Mouse (Mus musculus): ENCODE results near the gene Tmem143. TPM values are rescaled to one million over a fixed set of nuclear protein-coding genes. Genes with fewer than 3 reads are reported as not detected.

The Tmem143 gene
- 138 and 156 TPM in 2 replicates for polyA plus RNA-seq (2012; rRNA removed; ENCODE audit: low replicate concordance)

DNA sequence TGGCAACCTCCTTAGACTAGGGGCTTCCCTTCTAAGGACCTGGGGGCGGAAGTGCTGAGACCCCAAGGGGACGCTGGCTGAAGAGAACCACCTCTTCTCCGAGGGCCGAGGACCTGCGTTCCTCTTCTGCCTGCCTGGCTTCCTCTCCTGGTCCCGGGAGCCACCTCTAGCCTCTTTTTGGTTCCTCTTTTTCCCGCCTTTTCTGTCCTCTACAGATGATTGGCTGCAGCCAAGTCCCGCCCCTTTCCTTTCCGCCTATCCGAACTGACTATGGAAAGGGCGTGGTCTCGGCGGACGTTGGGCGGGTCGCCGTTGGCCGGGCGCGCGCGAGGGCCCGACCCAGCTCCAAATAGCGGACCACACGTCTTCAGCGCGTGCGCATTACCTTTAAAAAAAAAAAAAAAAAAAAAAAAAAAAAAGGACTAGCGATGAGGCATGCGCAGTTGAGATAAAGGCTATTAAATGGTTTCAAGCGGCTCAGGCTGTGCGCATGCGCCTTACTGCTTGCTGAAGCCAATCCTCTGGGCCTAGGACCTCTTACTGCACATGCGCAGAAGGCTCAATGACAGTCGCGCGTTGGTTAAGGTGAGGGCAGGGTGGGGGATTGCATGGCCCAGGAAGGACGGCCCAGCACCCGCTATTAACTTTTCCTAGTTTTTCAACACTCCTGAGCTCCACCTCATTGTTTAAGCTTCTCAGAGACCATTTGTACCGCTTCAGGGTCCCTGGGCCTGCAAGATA, at the start of gene Tmem143, which contains the start of gene Syngr4:
Gene Tmem143, plus strand, starts transcription at position 425 of the 741 bp plus-strand sequence.
Gene Syngr4, minus strand, starts transcription at position 198 of the 741 bp plus-strand sequence.

DNA sequence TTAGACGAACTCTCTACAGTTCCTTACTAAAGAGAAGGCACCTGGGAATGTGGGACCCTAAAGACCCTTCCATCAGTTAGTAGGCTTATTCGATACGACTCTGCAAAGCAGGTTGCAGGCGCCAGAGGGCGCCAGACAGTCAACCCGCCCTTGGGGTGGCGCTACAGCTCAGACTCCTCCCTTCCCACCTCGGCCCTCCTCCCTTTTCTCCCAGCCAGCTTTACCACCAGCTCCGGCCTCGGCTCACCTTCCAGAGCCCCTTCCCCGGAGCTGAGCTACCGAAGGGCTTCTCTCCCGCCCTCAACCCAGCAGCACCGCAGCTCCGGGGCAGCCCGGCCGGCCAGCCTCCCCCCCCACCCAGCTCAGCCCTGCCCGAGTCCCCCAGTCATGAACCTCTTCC, 24.1 kb upstream of the Tmem143 start, which contains the start of gene Kdelr1:
Gene Kdelr1, plus strand, starts transcription at position 149 of the 400 bp plus-strand sequence.

DNA sequence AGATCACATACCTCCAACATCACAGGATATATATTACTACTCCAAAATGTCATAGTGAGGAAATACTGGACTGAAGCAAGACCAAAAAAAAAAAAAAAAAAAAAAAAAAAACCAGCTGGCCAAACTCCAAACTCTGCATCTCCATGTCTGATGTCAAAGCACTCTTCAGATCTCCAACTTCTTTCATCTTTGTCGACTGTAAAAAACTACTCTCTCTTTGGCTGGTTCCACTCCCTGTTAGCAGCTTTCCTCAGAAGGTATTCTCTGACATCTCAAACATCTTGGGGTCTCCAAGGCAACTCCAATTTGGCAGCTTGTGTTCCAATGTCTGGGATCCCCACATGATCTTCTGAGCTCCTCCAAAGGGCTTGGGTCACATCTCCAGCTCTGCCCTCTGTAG, 18.5 kb upstream of the Tmem143 start, which contains the start of gene Grin2d:
Gene Grin2d, minus strand, starts transcription at position 101 of the 400 bp plus-strand sequence.

GRCm38 (mm10) chr7:45921242-45921621, 24.5 kb downstream of the Tmem143 start, which contains the start of gene Emp3:
Gene Emp3, minus strand, starts transcription at chr7:45921404.

GRCm38 (mm10) chr7:45923762-45924428, 27.2 kb downstream of the Tmem143 start, which contains the start of gene Ccdc114:
Gene Ccdc114, plus strand, starts transcription at chr7:45924072.

Other genes with a start within 250 kb of the Tmem143 start
- gene Fut2, start 230.5 kb upstream of the Tmem143 start, polyA plus RNA-seq (2012; rRNA removed; ENCODE audit: low replicate concordance), result 0.16 and 1.4 TPM in 2 replicates
- gene Ntn5, start 212.9 kb upstream of the Tmem143 start, polyA plus RNA-seq (2012; rRNA removed; ENCODE audit: low replicate concordance), result 0.72 and 2.4 TPM in 2 replicates
- gene Sec1, start 202.5 kb upstream of the Tmem143 start, polyA plus RNA-seq (2012; rRNA removed; ENCODE audit: low replicate concordance), result 0.72 and 0.76 TPM in 2 replicates
- gene Car11, start 197.1 kb upstream of the Tmem143 start, polyA plus RNA-seq (2012; rRNA removed; ENCODE audit: low replicate concordance), result 14.2 and 17.5 TPM in 2 replicates
- gene Dbp, start 191.9 kb upstream of the Tmem143 start, polyA plus RNA-seq (2012; rRNA removed; ENCODE audit: low replicate concordance), result 57.0 and 110 TPM in 2 replicates
- 1,150 and 1,812 TPM in 2 replicates for gene Rpl18, start 181.5 kb upstream of the Tmem143 start, polyA plus RNA-seq (2012; rRNA removed; ENCODE audit: low replicate concordance)
- gene Sphk2, start 178.9 kb upstream of the Tmem143 start, polyA plus RNA-seq (2012; rRNA removed; ENCODE audit: low replicate concordance), result 50.2 and 90.3 TPM in 2 replicates
- 1.9 and 3.4 TPM in 2 replicates for gene Fam83e, start 175.7 kb upstream of the Tmem143 start, polyA plus RNA-seq (2012; rRNA removed; ENCODE audit: low replicate concordance)
- gene Spaca4, start 171.1 kb upstream of the Tmem143 start, polyA plus RNA-seq (2012; rRNA removed; ENCODE audit: low replicate concordance), result 0.29 and 0.37 TPM in 2 replicates
- 3.9 and 7.3 TPM in 2 replicates for gene Lmtk3, start 113.2 kb upstream of the Tmem143 start, polyA plus RNA-seq (2012; rRNA removed; ENCODE audit: low replicate concordance)
- gene Sult2b1, start 112.3 kb upstream of the Tmem143 start, polyA plus RNA-seq (2012; rRNA removed; ENCODE audit: low replicate concordance), result 2.4 and 4.2 TPM in 2 replicates
- 30.1 and 42.3 TPM in 2 replicates for gene Cyth2, start 82.4 kb upstream of the Tmem143 start, polyA plus RNA-seq (2012; rRNA removed; ENCODE audit: low replicate concordance)
- 4.8 and 9.6 TPM in 2 replicates for gene Kcnj14, start 72.2 kb upstream of the Tmem143 start, polyA plus RNA-seq (2012; rRNA removed; ENCODE audit: low replicate concordance)
- 14.9 and 20.4 TPM in 2 replicates for gene Grwd1, start 66.0 kb upstream of the Tmem143 start, polyA plus RNA-seq (2012; rRNA removed; ENCODE audit: low replicate concordance)
- 193 and 506 TPM in 2 replicates for gene Kdelr1, start 24.2 kb upstream of the Tmem143 start, polyA plus RNA-seq (2012; rRNA removed; ENCODE audit: low replicate concordance)
- gene Grin2d, start 18.6 kb upstream of the Tmem143 start, polyA plus RNA-seq (2012; rRNA removed; ENCODE audit: low replicate concordance), result 1.3 and 3.6 TPM in 2 replicates
- 0.26 TPM in 1 of 2 replicates, not detected in the other for gene Syngr4, start 227 bp upstream of the Tmem143 start, polyA plus RNA-seq (2012; rRNA removed; ENCODE audit: low replicate concordance)
- gene Emp3, start 24.5 kb downstream of the Tmem143 start, polyA plus RNA-seq (2012; rRNA removed; ENCODE audit: low replicate concordance), result 335 and 341 TPM in 2 replicates
- gene Ccdc114, start 27.1 kb downstream of the Tmem143 start, polyA plus RNA-seq (2012; rRNA removed; ENCODE audit: low replicate concordance), result 2.7 and 4.8 TPM in 2 replicates
- 0.24 and 0.51 TPM in 2 replicates for gene Abcc6, start 133.4 kb downstream of the Tmem143 start, polyA plus RNA-seq (2012; rRNA removed; ENCODE audit: low replicate concordance)
- gene Nomo1, start 136.8 kb downstream of the Tmem143 start, polyA plus RNA-seq (2012; rRNA removed; ENCODE audit: low replicate concordance), result 30.0 and 41.1 TPM in 2 replicates
- 5.0 and 56.5 TPM in 2 replicates for gene Kcnj11, start 203.8 kb downstream of the Tmem143 start, polyA plus RNA-seq (2012; rRNA removed; ENCODE audit: low replicate concordance)

Data from mammary gland, adult 2 months (tissue).